Mouse (Mus musculus): ENCODE measurements around the gene Llph.

GRCm38 (mm10) chr10:120193255-120193654 lies 33.6 kb upstream of the Llph start:
- TF ChIP-seq POLR2A (IDR thresholded peaks at IDR 0.05; ENCODE audit: extremely low read depth, insufficient read depth, low read length) = no peak
- TF ChIP-seq CTCF (IDR thresholded peaks at IDR 0.05; ENCODE audit: extremely low read depth, insufficient read depth, low read length) = no peak

Measured in cortical plate, adult 2 months (tissue).